Mouse (Mus musculus): ENCODE results near the gene Htr6. TPM values are rescaled to one million over a fixed set of nuclear protein-coding genes. Genes with fewer than 3 reads are reported as not detected.

The Htr6 gene
- not detected in 2 replicates for polyA plus RNA-seq (2012; rRNA removed)

DNA sequence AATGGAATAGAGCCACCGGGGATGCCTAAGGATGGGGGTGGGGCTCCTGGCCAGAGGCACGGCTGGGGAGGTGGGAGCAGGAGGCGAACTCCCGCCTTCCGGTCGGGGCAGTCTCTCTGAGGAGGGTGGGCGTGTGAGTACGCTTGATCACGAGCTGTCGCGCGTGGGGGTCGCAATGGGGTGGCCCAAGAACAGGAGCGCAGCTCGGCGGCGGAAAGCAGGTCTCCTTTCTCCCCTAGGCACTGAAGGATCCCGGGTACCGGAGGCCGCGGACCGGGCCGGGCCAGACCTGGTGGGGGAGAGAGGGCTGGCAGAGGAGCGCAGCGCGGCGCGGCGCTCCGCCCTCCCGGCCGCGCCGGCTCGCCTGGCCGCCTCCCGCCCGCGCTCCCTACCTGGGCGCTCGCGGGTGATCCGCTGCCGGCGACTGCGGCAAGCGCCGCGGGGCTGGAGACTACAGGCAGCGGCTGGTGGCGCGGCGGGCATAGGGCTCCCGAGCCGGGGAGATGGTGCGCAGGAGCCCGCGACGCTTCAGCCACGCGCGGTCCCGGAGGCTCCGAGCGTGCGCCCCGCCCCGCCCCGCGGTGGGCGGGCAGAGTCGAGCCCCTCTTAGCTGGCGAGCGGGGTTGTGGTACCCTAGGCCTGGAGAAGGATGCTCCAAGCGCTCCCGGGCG is at the start of gene Htr6:
TSS of gene Htr6 (minus strand) at position 530 of the 671 bp plus-strand sequence.

DNA sequence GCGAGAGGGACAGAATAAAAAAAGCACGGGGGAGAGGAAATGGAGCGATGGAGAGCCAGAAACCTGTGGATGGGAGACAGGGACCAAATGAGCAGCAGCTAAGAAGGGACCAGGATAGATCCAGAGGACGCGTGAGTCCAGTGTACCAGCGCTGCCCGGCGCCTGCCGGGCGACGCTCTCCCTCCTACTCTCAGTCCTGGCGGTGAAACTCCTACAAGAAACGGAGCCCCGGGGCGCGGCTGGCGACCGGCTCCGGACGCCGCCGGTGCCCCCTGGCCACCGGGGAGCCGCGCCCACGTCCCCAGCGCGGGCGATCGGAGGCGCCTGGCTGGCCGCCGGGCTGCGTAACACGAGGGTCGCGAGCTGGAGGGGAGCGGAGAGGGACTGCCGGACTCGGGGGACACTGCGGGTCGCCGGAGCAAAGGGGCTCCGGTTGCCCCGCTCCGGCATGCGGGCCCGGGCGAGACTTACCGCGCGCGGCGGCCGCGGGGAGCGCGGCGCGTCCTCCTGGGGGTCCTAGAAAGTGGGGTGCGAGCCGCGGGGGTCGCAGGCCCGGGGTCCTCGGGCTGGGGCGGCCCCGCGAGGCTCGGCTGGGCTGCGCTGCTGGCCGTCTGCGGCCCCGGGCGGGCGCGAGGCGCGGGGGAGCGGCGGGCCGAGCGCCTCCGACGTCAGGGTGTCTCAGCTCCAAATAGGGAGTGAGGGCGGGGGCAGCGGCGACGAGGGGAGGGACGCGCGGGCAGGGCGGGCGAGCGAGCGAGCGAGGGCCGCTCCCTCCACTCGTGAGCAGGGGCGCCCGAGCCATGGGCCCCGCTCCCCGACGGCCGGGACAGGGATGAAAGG is 17.2 kb upstream of the Htr6 start, which contains the start of gene Nbl1:
TSS of gene Nbl1 (minus strand) at position 638 of the 840 bp plus-strand sequence.

Other genes starting within 250 kb of the Htr6 start
- gene Pla2g5, start 212.1 kb downstream of the Htr6 start, polyA plus RNA-seq (2012; rRNA removed) = 2.3 and 2.5 TPM in 2 replicates
- not detected in 2 replicates for gene Gm13030, start 201.6 kb downstream of the Htr6 start, polyA plus RNA-seq (2012; rRNA removed)
- gene Pla2g2e, start 197.6 kb downstream of the Htr6 start, polyA plus RNA-seq (2012; rRNA removed) = 0.39 and 0.97 TPM in 2 replicates
- gene Otud3, start 161.6 kb downstream of the Htr6 start, polyA plus RNA-seq (2012; rRNA removed) = 2.3 and 3.0 TPM in 2 replicates
- gene Rnf186, start 108.5 kb downstream of the Htr6 start, polyA plus RNA-seq (2012; rRNA removed) = 33.0 and 47.0 TPM in 2 replicates
- gene Tmco4, start 102.7 kb downstream of the Htr6 start, polyA plus RNA-seq (2012; rRNA removed) = 7.8 and 8.4 TPM in 2 replicates
- 91.6 and 176 TPM in 2 replicates for gene Nbl1, start 17.4 kb upstream of the Htr6 start, polyA plus RNA-seq (2012; rRNA removed)
- gene Minos1, start 55.5 kb upstream of the Htr6 start, polyA plus RNA-seq (2012; rRNA removed) = 9.7 and 17.6 TPM in 2 replicates
- gene Capzb, start 117.3 kb upstream of the Htr6 start, polyA plus RNA-seq (2012; rRNA removed) = 72.2 and 195 TPM in 2 replicates
- 19.7 and 26.9 TPM in 2 replicates for gene Pqlc2, start 235.1 kb upstream of the Htr6 start, polyA plus RNA-seq (2012; rRNA removed)
- 33.0 and 64.7 TPM in 2 replicates for gene Akr7a5, start 235.2 kb upstream of the Htr6 start, polyA plus RNA-seq (2012; rRNA removed)

All from stomach, adult 2 months (tissue).